Comparison of ENCODE assay signal across 8 mouse cellular contexts in genomic region chr17:29436484-29436870, GRCm38 (mm10). TPM values are rescaled to one million over a fixed set of nuclear protein-coding genes. Genes with fewer than 3 reads are reported as not detected.
A peak's percentile ranks its signal among the peaks of the same experiment; 100 is the strongest.
DNase-seq lines count a peak whose midpoint lies in the region; ATAC-seq and TF ChIP-seq lines count a peak whose summit lies in the region.
"Not testable (repeated sequence)": the region's sequence is repeated elsewhere in the genome, so short reads cannot be mapped to it uniquely, and the experiment has no call there.

No protein-coding gene starts in this region.

- H3K27ac ChIP-seq in MEL (ENCODE audit: control insufficient read depth, low read depth, low read length): peak overlapping the region; percentile 80
- H3K27ac ChIP-seq in forebrain, embryonic 10.5 days: peak overlapping the region; percentile 91
- H3K27ac ChIP-seq in heart, embryonic 12.5 days (ENCODE audit: poor library complexity, severe bottlenecking): peak overlapping the region; percentile 96
- H3K27ac ChIP-seq in hindbrain, postnatal 0 days: peak overlapping the region; percentile 83
- H3K27ac ChIP-seq in limb, embryonic 11.5 days (replicated peaks; ENCODE audit: low read depth, low read length): not testable (repeated sequence)
- H3K27ac ChIP-seq in lung, embryonic 15.5 days: peak overlapping the region; percentile 69
- H3K27ac ChIP-seq in testis, adult 2 months (ENCODE audit: control insufficient read depth, insufficient read depth, low read depth, low read length): peak overlapping the region; percentile 79

- TF ChIP-seq RAD21 in MEL (IDR thresholded peaks at IDR 0.05; ENCODE audit: low read depth, low read length): not testable (repeated sequence)

- H3K9me3 ChIP-seq in MEL (replicated peaks; ENCODE audit: insufficient read depth, low read length); forebrain, embryonic 10.5 days; heart, embryonic 12.5 days (replicated peaks); hindbrain, postnatal 0 days (ENCODE audit: low read length); limb, embryonic 11.5 days (ENCODE audit: control insufficient read depth, low read length); lung, embryonic 15.5 days: not testable (repeated sequence)

- H3K9ac ChIP-seq in MEL (ENCODE audit: control insufficient read depth, low read depth, low read length, poor library complexity, severe bottlenecking): peak overlapping the region; percentile 78
- H3K9ac ChIP-seq in heart, embryonic 12.5 days: peak overlapping the region; percentile 75
- H3K9ac ChIP-seq in hindbrain, postnatal 0 days (replicated peaks; ENCODE audit: low read length): peak overlapping the region; percentile 51; the same call in 1 of the 2 replicates
- peak overlapping the region; percentile 47; the same call in 1 of the 2 replicates for H3K9ac ChIP-seq in limb, embryonic 11.5 days (ENCODE audit: low read length)
- not testable (repeated sequence) for H3K9ac ChIP-seq in lung, embryonic 15.5 days

- H3K4me1 ChIP-seq in MEL (ENCODE audit: control insufficient read depth in 1 of 2, insufficient read depth in 2 of 2, low read length in 2 of 2): peaks cover 15 to 47% of the 10 kb centered on the region in 2 experiments
- peaks cover 75% of the 10 kb centered on the region for H3K4me1 ChIP-seq in forebrain, embryonic 10.5 days
- peaks cover 79% of the 10 kb centered on the region for H3K4me1 ChIP-seq in heart, embryonic 12.5 days (replicated peaks)
- H3K4me1 ChIP-seq in hindbrain, postnatal 0 days (ENCODE audit: insufficient read depth, low read length): not testable (repeated sequence)
- H3K4me1 ChIP-seq in limb, embryonic 11.5 days (ENCODE audit: control insufficient read depth, insufficient read depth, low read length): peaks cover 12% of the 10 kb centered on the region
- H3K4me1 ChIP-seq in lung, embryonic 15.5 days: peaks cover 45% of the 10 kb centered on the region
- H3K4me1 ChIP-seq in testis, adult 2 months (ENCODE audit: control insufficient read depth, insufficient read depth, low read length): peaks cover 11% of the 10 kb centered on the region

- TF ChIP-seq EP300 in MEL (IDR thresholded peaks at IDR 0.05; ENCODE audit: low read depth in 1 of 2, low read length in 2 of 2): not testable (repeated sequence)

- not testable (repeated sequence) for TF ChIP-seq POLR2A in MEL (IDR thresholded peaks at IDR 0.05; ENCODE audit: control insufficient read depth in 1 of 2, insufficient read depth in 1 of 2, low read depth in 1 of 2, low read length in 2 of 2, poor library complexity in 1 of 2); myocyte (IDR thresholded peaks at IDR 0.05; ENCODE audit: insufficient read length, low read depth); testis, adult 2 months (IDR thresholded peaks at IDR 0.05; ENCODE audit: control insufficient read depth, low read depth, low read length)

- H3ac ChIP-seq in myocyte (ENCODE audit: control insufficient read depth, insufficient read length): not testable (repeated sequence)

- not testable (repeated sequence) for H3K79me2 ChIP-seq in MEL (ENCODE audit: control insufficient read depth, insufficient read depth, low read length, poor library complexity); myocyte (ENCODE audit: control insufficient read depth, insufficient read depth)

- peak overlapping the region; percentile 78 for H3K4me2 ChIP-seq in heart, embryonic 12.5 days
- peak overlapping the region; percentile 65 for H3K4me2 ChIP-seq in hindbrain, postnatal 0 days (ENCODE audit: low read depth, low read length)
- H3K4me2 ChIP-seq in limb, embryonic 11.5 days (ENCODE audit: low read depth, severe bottlenecking): peak overlapping the region; percentile 66; the same call in 1 of the 2 replicates
- peak overlapping the region; percentile 66 for H3K4me2 ChIP-seq in lung, embryonic 15.5 days
- H3K4me2 ChIP-seq in myocyte (ENCODE audit: low read depth): peak overlapping the region; percentile 72

- not testable (repeated sequence) for H3K27me3 ChIP-seq in MEL (ENCODE audit: control insufficient read depth in 1 of 2, insufficient read depth in 2 of 2, low read length in 2 of 2); forebrain, embryonic 10.5 days (ENCODE audit: poor library complexity, severe bottlenecking); heart, embryonic 12.5 days (replicated peaks); hindbrain, postnatal 0 days (ENCODE audit: insufficient read depth, low read length); limb, embryonic 11.5 days (ENCODE audit: control insufficient read depth, insufficient read depth, low read length); lung, embryonic 15.5 days; myocyte (ENCODE audit: control insufficient read depth, insufficient read depth, insufficient read length); testis, adult 2 months (ENCODE audit: control insufficient read depth, insufficient read depth, low read length)

- TF ChIP-seq CTCF in MEL (IDR thresholded peaks at IDR 0.05 in 2 of 3, conservative IDR thresholded peaks at IDR 0.05 in 1 of 3; ENCODE audit: control insufficient read depth in 1 of 3, insufficient read depth in 1 of 3, low read depth in 2 of 3, low read length in 3 of 3, poor library complexity in 1 of 3, severe bottlenecking in 1 of 3); hindbrain, postnatal 0 days (IDR thresholded peaks at IDR 0.05; ENCODE audit: low read depth); testis, adult 2 months (IDR thresholded peaks at IDR 0.05; ENCODE audit: control insufficient read depth, insufficient read depth, insufficient replicate concordance, low read depth, low read length): not testable (repeated sequence)

- not testable (repeated sequence) for ATAC-seq in heart, embryonic 12.5 days (ENCODE audit: insufficient number of reproducible peaks, low FRiP score); hindbrain, postnatal 0 days; limb, embryonic 11.5 days (ENCODE audit: insufficient number of reproducible peaks, low FRiP score, low TSS enrichment, low read depth); lung, embryonic 15.5 days (ENCODE audit: borderline replicate concordance, extremely low read depth, low FRiP score, low TSS enrichment)

- 74% methylated on average over 9 of the region's 9 CpGs for WGBS in forebrain, embryonic 10.5 days
- 60% methylated on average over 9 of the region's 9 CpGs for WGBS in heart, embryonic 12.5 days
- WGBS in hindbrain, postnatal 0 days: 67% methylated on average over 8 of the region's 9 CpGs
- 73% methylated on average over 8 of the region's 9 CpGs for WGBS in limb, embryonic 11.5 days
- 72% methylated on average over 9 of the region's 9 CpGs for WGBS in lung, embryonic 15.5 days

- peak overlapping the region; percentile 67 to 74 for H3K4me3 ChIP-seq in MEL (ENCODE audit: control insufficient read depth in 1 of 2, insufficient read depth in 1 of 2, low read depth in 2 of 2, low read length in 2 of 2)
- H3K4me3 ChIP-seq in forebrain, embryonic 10.5 days: peak overlapping the region; percentile 54
- peak overlapping the region; percentile 49 for H3K4me3 ChIP-seq in heart, embryonic 12.5 days
- peak overlapping the region; percentile 36 for H3K4me3 ChIP-seq in hindbrain, postnatal 0 days (ENCODE audit: low read length)
- not testable (repeated sequence) for H3K4me3 ChIP-seq in limb, embryonic 11.5 days (ENCODE audit: low read depth, low read length)
- peak overlapping the region; percentile 37 for H3K4me3 ChIP-seq in lung, embryonic 15.5 days
- peak overlapping the region; percentile 18 for H3K4me3 ChIP-seq in myocyte
- peak overlapping the region; percentile 96 for H3K4me3 ChIP-seq in testis, adult 2 months (ENCODE audit: control insufficient read depth, low read depth, low read length)

- not testable (repeated sequence) for DNase-seq in MEL (ENCODE audit: low read depth, low spot score); forebrain, embryonic 10.5 days (ENCODE audit: extremely low spot score, low spot score); hindbrain, postnatal 0 days (ENCODE audit: low spot score); limb, embryonic 11.5 days (ENCODE audit: low spot score)

- H3K36me3 ChIP-seq in MEL (ENCODE audit: control insufficient read depth in 1 of 2, insufficient read depth in 2 of 2, low read length in 2 of 2): peaks cover 0 to 38% of the 10 kb centered on the region in 2 experiments; a peak in 2 of 4 replicates
- H3K36me3 ChIP-seq in forebrain, embryonic 10.5 days (replicated peaks); heart, embryonic 12.5 days; hindbrain, postnatal 0 days (ENCODE audit: insufficient read depth, low read length); limb, embryonic 11.5 days (ENCODE audit: control insufficient read depth, insufficient read depth, low read length); lung, embryonic 15.5 days; myocyte (ENCODE audit: control insufficient read depth, insufficient read depth); testis, adult 2 months (ENCODE audit: control insufficient read depth, insufficient read depth, low read length): not testable (repeated sequence)

TF ChIP-seq in MEL, 35 proteins besides CTCF, POLR2A, EP300 and RAD21:
- TF ChIP-seq ZNF384 (IDR thresholded peaks at IDR 0.05; ENCODE audit: low read depth, low read length): peak; percentile 58

RNA-seq across cellular contexts. Expression of gene Pim1, which starts 54.1 kb away (rescaled TPM):
- total RNA-seq in MEL (2012; rRNA removed): 27.8 and 30.6 TPM in 2 replicates
- 10 to 100 TPM in 1 of 2 experiments, not detected in 1; 52.1 TPM for polyA plus RNA-seq in MEL (2012; ENCODE audit: insufficient read depth in 1 of 2, insufficient read length in 2 of 2, low read depth in 1 of 2, low replicate concordance in 2 of 2, missing spikeins in 1 of 2)
- polyA plus RNA-seq in forebrain, embryonic 10.5 days (2016; fragmentation: Nextera tagmentation; extraction: Ambion mirVana): 32.2 and 33.1 TPM in 2 replicates
- 25.1 and 27.0 TPM in 2 replicates for polyA plus RNA-seq in heart, embryonic 12.5 days (2016; fragmentation: Nextera tagmentation; extraction: Ambion mirVana)
- total RNA-seq in hindbrain, postnatal 0 days (2014; rRNA removed): 15.4 and 18.9 TPM in 2 replicates
- polyA plus RNA-seq in hindbrain, postnatal 0 days (2015; fragmentation: Nextera tagmentation; extraction: Ambion mirVana): 14.6 and 16.8 TPM in 2 replicates
- 19.1 and 21.5 TPM in 2 replicates for polyA plus RNA-seq in limb, embryonic 11.5 days (2014; fragmentation: Nextera tagmentation; extraction: Ambion mirVana)
- polyA plus RNA-seq in lung, embryonic 15.5 days (2015; fragmentation: Nextera tagmentation; extraction: Ambion mirVana): 16.3 and 17.2 TPM in 2 replicates
- 16.3 TPM for polyA plus RNA-seq in myocyte (2012; fragmentation: generic; extraction: Trizol)
- 87.2 and 99.7 TPM in 2 replicates for polyA plus RNA-seq in testis, adult 2 months (2012; rRNA removed)
